Mouse (Mus musculus): Measurements from ENCODE around the gene Olfr775.

The Olfr775 gene

DNA sequence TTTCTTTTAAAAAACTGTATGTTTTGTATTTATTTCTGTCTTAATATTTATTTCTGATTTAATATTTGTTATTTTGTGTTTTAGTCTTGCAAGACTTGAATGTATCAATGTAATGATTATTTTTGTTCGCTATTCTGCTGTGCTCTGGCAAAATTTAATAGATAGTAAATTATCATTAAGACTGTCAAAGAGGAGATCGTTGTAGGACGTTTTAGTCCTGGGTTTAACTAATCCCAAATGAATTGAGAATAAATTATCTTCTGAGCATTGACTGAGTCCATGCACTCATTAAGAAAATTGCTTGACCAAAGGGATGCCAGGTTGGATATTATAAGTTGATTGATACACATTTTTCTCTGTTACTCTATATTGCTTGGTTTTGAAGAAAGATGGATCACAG, at the start of gene Olfr775:
TSS of gene Olfr775 (plus strand) at position 301 of the 400 bp plus-strand sequence.
- no peak for DNase-seq (ENCODE audit: low read depth, low spot score)

GRCm38 (mm10) chr10:129230737-129231136, 17.5 kb upstream of the Olfr775 start:
- no peak for DNase-seq (ENCODE audit: low read depth, low spot score)

DNA sequence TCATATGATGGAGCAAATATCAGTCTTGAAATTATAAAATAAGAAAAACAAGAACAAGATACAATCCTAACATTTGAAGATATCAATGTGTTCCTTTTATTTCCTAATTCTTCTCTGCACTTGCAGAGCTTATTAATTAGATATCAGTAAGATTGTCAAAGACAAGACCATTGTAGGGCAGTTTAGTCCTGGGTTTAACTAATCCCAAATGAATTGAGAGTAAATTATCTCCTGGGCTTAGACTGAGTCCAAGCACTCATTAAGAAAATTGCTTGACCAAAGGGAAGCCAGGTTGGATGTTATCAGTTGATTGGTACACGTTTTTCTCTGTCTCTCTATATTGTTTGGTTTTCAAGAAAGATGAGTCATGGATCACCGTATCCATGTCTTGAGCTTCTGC, 12.3 kb upstream of the Olfr775 start, which contains the start of gene Olfr774:
TSS of gene Olfr774 (plus strand) at position 301 of the 400 bp plus-strand sequence.
- no peak for DNase-seq (ENCODE audit: low read depth, low spot score)

DNA sequence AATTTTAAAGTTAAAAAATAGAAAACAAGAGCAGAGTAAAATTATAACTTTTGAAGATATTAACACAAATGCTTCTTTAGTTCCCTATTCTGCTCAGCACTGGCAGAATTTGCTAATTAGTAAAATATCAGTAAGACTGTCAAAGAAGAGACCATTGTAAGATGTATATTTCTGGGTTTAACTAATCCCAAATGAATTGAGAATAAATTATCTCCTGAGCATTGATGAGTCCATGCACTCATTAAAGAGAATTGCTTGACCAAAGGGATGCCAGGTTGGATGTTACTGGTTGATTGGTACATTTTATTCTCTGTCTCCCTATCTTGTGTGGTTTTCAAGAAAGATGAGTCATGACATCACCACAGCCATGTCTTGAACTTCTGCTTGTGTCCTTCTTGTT, 10.6 kb downstream of the Olfr775 start, which contains the start of gene Olfr776:
TSS of gene Olfr776 (plus strand) at position 301 of the 400 bp plus-strand sequence.
- no peak for DNase-seq (ENCODE audit: low read depth, low spot score)

DNA sequence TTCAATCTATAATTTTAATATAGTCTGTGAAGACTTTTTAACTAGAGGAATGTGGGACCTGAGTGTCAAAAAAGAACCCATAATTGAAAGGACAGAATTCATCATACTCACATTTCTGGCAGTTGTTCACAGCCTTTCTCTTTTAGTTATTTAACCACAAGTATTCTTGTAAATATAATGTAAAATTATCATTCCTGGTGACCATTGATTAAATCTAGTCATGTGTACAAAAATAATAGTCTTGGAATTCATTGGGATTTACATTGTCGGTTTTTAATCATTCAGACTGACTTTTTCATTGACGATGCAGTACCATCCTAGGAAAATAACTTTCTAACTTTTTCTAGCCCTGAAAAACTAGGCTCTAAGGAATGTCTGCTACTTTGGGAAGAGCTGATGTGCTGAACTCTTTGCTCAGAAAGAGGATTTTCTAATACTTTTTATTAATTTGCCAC, 22.9 kb downstream of the Olfr775 start, which contains the start of gene Olfr777:
TSS of gene Olfr777 (minus strand) at position 405 of the 455 bp plus-strand sequence.
- no peak for DNase-seq (ENCODE audit: low read depth, low spot score)

Measured in A20 (cell line).